Mouse (Mus musculus) heart, adult 2 months (tissue): Measurements from ENCODE around the gene Plcl2.
"Not testable (repeated sequence)": the region's sequence is repeated elsewhere in the genome, so short reads cannot be mapped to it uniquely, and the experiment has no call there.

Experiments used
- CTCF ChIP-seq: fragments of 200-600 bp; IDR thresholded peaks from 2 replicates; pipeline ENCODE4 v1.8.1; 2022; ENCODE audit warnings: antibody characterized with exemption, mild to moderate bottlenecking, moderate library complexity
- EP300 ChIP-seq: fragments of 200-500 bp; IDR thresholded peaks from 2 replicates; pipeline ENCODE4 v1.6.1; 2011; ENCODE audit warnings: low read depth, low read length, control low read depth; ENCODE audit not compliant: insufficient read depth
- POLR2A ChIP-seq: fragments of 200-500 bp; IDR thresholded peaks from 2 replicates; pipeline ENCODE4 v1.6.1; 2011; ENCODE audit warnings: mild to moderate bottlenecking, low read depth, low read length, control low read depth; ENCODE audit not compliant: insufficient read depth

DNA sequence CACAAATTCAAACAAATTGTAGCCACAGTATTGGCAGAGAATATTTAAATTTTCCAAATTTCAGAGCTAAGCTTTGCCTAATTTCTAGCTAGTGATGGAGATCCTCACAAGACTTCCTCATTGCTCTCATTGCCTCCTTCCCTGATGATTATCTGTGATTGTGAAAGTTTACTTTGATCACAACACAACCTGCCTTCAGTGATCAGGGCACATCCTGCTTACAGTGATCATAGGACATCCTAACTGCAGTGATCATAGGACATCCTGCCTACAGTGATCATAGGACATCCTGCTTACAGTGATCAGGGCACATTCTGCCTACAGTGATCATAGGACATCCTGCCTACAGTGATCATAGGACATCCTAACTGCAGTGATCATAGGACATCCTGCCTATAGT, 121.8 kb downstream of the Plcl2 start:
- not testable (repeated sequence) for TF ChIP-seq EP300, CTCF, POLR2A
